Mouse (Mus musculus) spleen, adult 10 weeks (tissue): Measurements from ENCODE around the gene Trip12. TPM values are rescaled to one million over a fixed set of nuclear protein-coding genes. Genes with fewer than 3 reads are reported as not detected.

Experiments used
- polyA plus RNA-seq: library from polyadenylated mRNA; stranded (reverse); fragments of 350-450 nt; fragmentation: Illumina TruSeq; extraction: RNeasy Lipid Tissue Mini Kit (QIAGEN cat#74804); gene quantifications from one replicate; pipeline ENCODE4 v1.2.3, GENCODE M21; 2015; ENCODE audit warnings: low replicate concordance; ENCODE audit not compliant: insufficient read depth

Trip12 gene
- 256 TPM for polyA plus RNA-seq

DNA sequence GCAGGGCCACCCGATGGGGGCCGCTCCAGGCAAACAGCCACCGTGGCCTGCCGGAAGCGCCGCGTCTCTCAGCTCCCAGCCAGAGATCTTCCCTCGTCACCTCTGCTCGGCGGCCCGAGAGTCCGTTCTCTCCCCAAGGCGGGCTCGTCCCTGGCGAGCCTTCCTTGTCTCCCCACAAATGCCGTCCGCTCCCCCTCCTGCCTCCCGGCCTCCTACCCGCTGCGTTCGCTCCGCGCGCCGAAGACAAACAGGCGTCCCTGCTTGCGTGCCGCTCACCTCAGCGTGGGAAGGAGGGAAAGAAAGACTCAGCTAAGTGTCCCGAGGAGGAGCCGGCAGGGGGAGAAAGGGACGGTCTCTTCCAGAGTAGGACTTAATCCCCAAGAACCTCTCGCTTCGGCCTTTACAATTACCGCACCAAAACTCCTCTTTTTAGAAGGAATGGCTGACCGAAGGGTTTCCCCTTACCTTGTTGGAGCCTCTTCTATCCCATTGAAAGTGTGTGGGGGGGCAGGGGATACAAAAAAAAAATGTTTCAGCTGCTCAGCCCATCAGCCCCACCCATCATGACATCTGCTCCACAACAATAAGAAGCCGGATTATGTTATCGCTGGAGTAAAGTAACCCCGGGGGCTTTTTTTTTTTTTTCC is at the start of gene Trip12:
TSS of gene Trip12 (minus strand) at position 499 of the 647 bp plus-strand sequence.

DNA sequence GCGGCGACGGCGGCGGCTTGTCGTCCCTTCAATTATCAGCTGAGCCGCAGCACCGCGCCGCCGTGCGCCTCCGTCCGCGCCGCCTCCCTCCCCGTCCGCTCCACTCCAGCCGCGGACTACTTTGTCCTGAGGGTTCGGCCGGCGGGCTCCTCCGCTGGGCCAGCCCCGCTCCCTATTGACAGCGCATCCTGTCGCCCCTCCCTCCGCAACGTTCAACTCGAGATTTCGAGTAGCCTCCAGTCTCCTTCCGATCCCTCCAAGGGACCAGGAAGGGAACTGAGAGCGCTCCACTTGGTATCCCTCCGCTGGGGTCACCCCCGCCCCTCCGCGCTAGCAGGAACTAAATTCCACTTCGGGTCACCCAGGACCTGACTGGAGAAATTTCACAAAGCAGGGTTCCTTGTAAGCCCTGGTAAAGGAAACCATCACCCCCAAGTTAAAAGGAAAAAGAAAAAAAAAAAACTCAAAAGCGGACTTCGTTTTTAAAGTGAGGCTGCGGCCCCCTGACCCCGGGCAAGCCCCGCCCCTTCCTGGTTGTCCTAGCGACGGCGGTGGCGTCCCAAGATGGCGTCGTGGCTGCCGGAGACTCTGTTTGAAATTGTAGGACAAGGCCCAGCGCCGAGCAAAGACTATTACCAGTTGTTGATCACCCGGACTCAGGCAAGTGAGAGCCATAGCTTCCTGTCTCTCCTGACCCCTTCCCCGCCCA is 853 bp downstream of the Trip12 start, which contains the start of gene Fbxo36:
TSS of gene Fbxo36 (plus strand) at position 533 of the 709 bp plus-strand sequence.

GRCm38 (mm10) chr1:84695517-84696411 is 144.6 kb downstream of the Trip12 start, which contains the start of gene Dner:
Gene Dner, minus strand, starts transcription at chr1:84696221.

Other genes with a start within 250 kb of the Trip12 start
- gene Dner, start 144.3 kb downstream of the Trip12 start, polyA plus RNA-seq: 0.22 TPM
- gene Fbxo36, start 675 bp downstream of the Trip12 start, polyA plus RNA-seq: 1.7 TPM
- gene Slc16a14, start 94.6 kb upstream of the Trip12 start, polyA plus RNA-seq: 0.25 TPM